Mouse (Mus musculus): Measurements from ENCODE around the gene Vmn2r44.
"Not testable (repeated sequence)": the region's sequence is repeated elsewhere in the genome, so short reads cannot be mapped to it uniquely, and the experiment has no call there.

Gene Vmn2r44

GRCm38 (mm10) chr7:8383233-8383632 lies at the start of gene Vmn2r44:
Gene Vmn2r44 (minus strand): TSS chr7:8383333.
- DNase-seq, result not testable (repeated sequence)

GRCm38 (mm10) chr7:8357879-8358278 lies 25.3 kb downstream of the Vmn2r44 start:
- peak in 1 of 2 experiments; percentile 6 for DNase-seq

All from kidney, adult 8-10 months (tissue).